Mouse (Mus musculus) frontal cortex, postnatal 25 days (tissue): ENCODE data around the gene Sidt1.
A peak's percentile ranks its signal among the peaks of the same experiment; 100 is the strongest.

Experiments
- DNase-seq, 2 experiments: peaks; one replicate each; pipeline ENCODE4 v3.0.0; 2022; ENCODE audit warnings: low spot score in 2 of 2

Sidt1 gene

GRCm38 (mm10) chr16:44332861-44333284 lies at the start of gene Sidt1:
Sidt1 (minus strand) TSS chr16:44333196.
- DNase-seq, result peak in 1 of 2 experiments; percentile 22

- DNase-seq, result no peak
These were observed 48.6 kb upstream of the Sidt1 start for GRCm38 (mm10) chr16:44381578-44381977.

- no peak for DNase-seq
These were observed 47.0 kb upstream of the Sidt1 start for GRCm38 (mm10) chr16:44380006-44380405.

GRCm38 (mm10) chr16:44375459-44375858 lies 42.5 kb upstream of the Sidt1 start:
- no peak for DNase-seq

GRCm38 (mm10) chr16:44365522-44365921 lies 32.5 kb upstream of the Sidt1 start:
- no peak for DNase-seq

- peak in 1 of 2 experiments; percentile 14 for DNase-seq
These were observed 29.2 kb upstream of the Sidt1 start for GRCm38 (mm10) chr16:44361921-44362890.

- no peak for DNase-seq
These were observed 24.7 kb upstream of the Sidt1 start for GRCm38 (mm10) chr16:44357571-44358268.

GRCm38 (mm10) chr16:44356291-44356690 lies 23.3 kb upstream of the Sidt1 start:
- DNase-seq, result no peak

- no peak for DNase-seq
These were observed 16.9 kb upstream of the Sidt1 start for GRCm38 (mm10) chr16:44349801-44350397.

- peak; percentile 85 to 88 for DNase-seq
These were observed 14.3 kb upstream of the Sidt1 start, which contains the start of gene Spice1 for GRCm38 (mm10) chr16:44347071-44347901. Spice1 (plus strand) TSS chr16:44347121.

- DNase-seq, result no peak
These were observed 4.5 kb upstream of the Sidt1 start for GRCm38 (mm10) chr16:44337541-44337940.

GRCm38 (mm10) chr16:44331995-44332860 lies 768 bp downstream of the Sidt1 start:
- peak in 1 of 2 experiments; percentile 42 for DNase-seq

- no peak for DNase-seq
These were observed 1.4 kb downstream of the Sidt1 start for GRCm38 (mm10) chr16:44331671-44331994.

- DNase-seq, result no peak
These were observed 1.8 kb downstream of the Sidt1 start for GRCm38 (mm10) chr16:44331154-44331553.

GRCm38 (mm10) chr16:44330657-44331056 lies 2.3 kb downstream of the Sidt1 start:
- DNase-seq, result no peak

- DNase-seq, result no peak
These were observed 4.4 kb downstream of the Sidt1 start for GRCm38 (mm10) chr16:44328644-44329043.

- no peak for DNase-seq
These were observed 12.8 kb downstream of the Sidt1 start for GRCm38 (mm10) chr16:44320232-44320631.

GRCm38 (mm10) chr16:44316350-44316749 lies 16.6 kb downstream of the Sidt1 start:
- DNase-seq, result no peak

GRCm38 (mm10) chr16:44313422-44313821 lies 19.6 kb downstream of the Sidt1 start:
- DNase-seq, result no peak

GRCm38 (mm10) chr16:44305606-44306005 lies 27.4 kb downstream of the Sidt1 start:
- no peak for DNase-seq
